Mouse (Mus musculus) E14TG2a.4 (cell line): ENCODE results near the gene Mylk.

ENCODE experiments used
- H3K27me3 ChIP-seq: 2 replicates; pipeline ENCODE4 v1.6.1; 2014; ENCODE audit warnings: low read length, control low read depth; ENCODE audit not compliant: insufficient read depth
- H3K36me3 ChIP-seq: 2 replicates; pipeline ENCODE4 v1.6.1; 2014; ENCODE audit warnings: low read length, control low read depth; ENCODE audit not compliant: insufficient read depth
- H3K4me1 ChIP-seq: replicated peaks from 2 replicates; pipeline ENCODE4 v1.6.1; 2014; ENCODE audit warnings: low read depth, low read length, control low read depth
- H3K4me3 ChIP-seq: replicated peaks from 2 replicates; pipeline ENCODE4 v1.5.1; 2014; ENCODE audit warnings: mild to moderate bottlenecking, low read length
- H3K9me3 ChIP-seq: 2 replicates; pipeline ENCODE4 v1.6.1; 2014; ENCODE audit warnings: low read length, control low read depth
- CTCF ChIP-seq: conservative IDR thresholded peaks from 2 replicates; pipeline ENCODE4 v1.5.1; 2014; ENCODE audit warnings: low read length
- NANOG ChIP-seq: IDR thresholded peaks from 2 replicates; pipeline ENCODE4 v1.6.1; 2014; ENCODE audit warnings: borderline replicate concordance, low read length, mixed read lengths
- POU5F1 ChIP-seq: IDR thresholded peaks from 2 replicates; pipeline ENCODE4 v1.6.1; 2014; ENCODE audit warnings: low read length, borderline replicate concordance

Gene Mylk

GRCm38 (mm10) chr16:34937611-34938010 lies 192.6 kb downstream of the Mylk start:
- peaks cover 18% of the 10 kb centered on the region for H3K27me3 ChIP-seq
- no peak for TF ChIP-seq POU5F1
- no peak for TF ChIP-seq CTCF
- no peak for TF ChIP-seq NANOG
- H3K4me1 ChIP-seq: peaks cover 55% of the 10 kb centered on the region
- H3K4me3 ChIP-seq: no peak overlapping the region
- no peaks in the 10 kb centered on the region for H3K36me3 ChIP-seq
- no peaks in the 10 kb centered on the region for H3K9me3 ChIP-seq

GRCm38 (mm10) chr16:34938248-34938647 lies 193.2 kb downstream of the Mylk start:
- Histone ChIP-seq H3K36me3 (no peaks in the 10 kb centered on the region), H3K4me1 (peaks cover 55% of the 10 kb centered on the region), H3K27me3 (peaks cover 19% of the 10 kb centered on the region), H3K9me3 (no peaks in the 10 kb centered on the region), H3K4me3 (no peak overlapping the region)
- no peak for TF ChIP-seq NANOG
- TF ChIP-seq POU5F1: no peak

GRCm38 (mm10) chr16:34939951-34940350 lies 194.9 kb downstream of the Mylk start:
- Histone ChIP-seq H3K36me3 (no peaks in the 10 kb centered on the region), H3K9me3 (no peaks in the 10 kb centered on the region), H3K27me3 (peaks cover 13% of the 10 kb centered on the region), H3K4me3 (no peak overlapping the region), H3K4me1 (peaks cover 48% of the 10 kb centered on the region)
- TF ChIP-seq NANOG (no peak), POU5F1 (no peak), CTCF (no peak)

- Histone ChIP-seq H3K4me1 (peaks cover 44% of the 10 kb centered on the region), H3K36me3 (no peaks in the 10 kb centered on the region), H3K4me3 (peak overlapping the region; percentile 46; the same call in 1 of the 2 replicates), H3K27me3 (peaks cover 17% of the 10 kb centered on the region), H3K9me3 (no peaks in the 10 kb centered on the region)
- no peak for TF ChIP-seq CTCF
- no peak for TF ChIP-seq NANOG
- no peak for TF ChIP-seq POU5F1
Observed at GRCm38 (mm10) chr16:34940363-34940762, 195.4 kb downstream of the Mylk start.

GRCm38 (mm10) chr16:34941915-34942314 lies 196.9 kb downstream of the Mylk start:
- Histone ChIP-seq H3K4me1 (peaks cover 28% of the 10 kb centered on the region), H3K36me3 (no peaks in the 10 kb centered on the region), H3K27me3 (peaks cover 26% of the 10 kb centered on the region), H3K4me3 (no peak overlapping the region), H3K9me3 (no peaks in the 10 kb centered on the region)
- TF ChIP-seq CTCF (no peak), NANOG (no peak), POU5F1 (no peak)

GRCm38 (mm10) chr16:34946301-34946700 lies 201.3 kb downstream of the Mylk start:
- H3K9me3 ChIP-seq: no peaks in the 10 kb centered on the region
- H3K4me1 ChIP-seq: peaks cover 11% of the 10 kb centered on the region
- H3K4me3 ChIP-seq: no peak overlapping the region
- no peak for TF ChIP-seq NANOG
- no peak for TF ChIP-seq POU5F1
- TF ChIP-seq CTCF: no peak
- H3K27me3 ChIP-seq: peaks cover 33% of the 10 kb centered on the region
- no peaks in the 10 kb centered on the region for H3K36me3 ChIP-seq

- Histone ChIP-seq H3K4me1 (no peaks in the 10 kb centered on the region), H3K27me3 (0 out of 2 replicates have a peak, but pooled peaks cover 11% of the 10 kb centered on the region), H3K4me3 (no peak overlapping the region), H3K36me3 (no peaks in the 10 kb centered on the region), H3K9me3 (peaks cover 13% of the 10 kb centered on the region)
- TF ChIP-seq CTCF (no peak), NANOG (no peak), POU5F1 (no peak)
Observed at GRCm38 (mm10) chr16:34950935-34951334, 205.9 kb downstream of the Mylk start.

- Histone ChIP-seq H3K27me3 (0 out of 2 replicates have a peak, but pooled peaks cover 7% of the 10 kb centered on the region), H3K36me3 (no peaks in the 10 kb centered on the region), H3K4me1 (peaks cover 8% of the 10 kb centered on the region), H3K9me3 (peaks cover 13% of the 10 kb centered on the region), H3K4me3 (no peak overlapping the region)
- TF ChIP-seq CTCF (no peak), NANOG (no peak), POU5F1 (no peak)
Observed at GRCm38 (mm10) chr16:34952254-34952653, 207.2 kb downstream of the Mylk start.

GRCm38 (mm10) chr16:34952798-34953197 lies 207.8 kb downstream of the Mylk start:
- TF ChIP-seq CTCF (no peak), NANOG (no peak), POU5F1 (no peak)
- H3K36me3 ChIP-seq: no peaks in the 10 kb centered on the region
- 0 out of 2 replicates have a peak, but pooled peaks cover 9% of the 10 kb centered on the region for H3K27me3 ChIP-seq
- peaks cover 13% of the 10 kb centered on the region for H3K9me3 ChIP-seq
- H3K4me3 ChIP-seq: no peak overlapping the region
- H3K4me1 ChIP-seq: peaks cover 12% of the 10 kb centered on the region
